Mouse (Mus musculus) forebrain, embryonic 13.5 days (tissue): Measurements from ENCODE around the gene Sema3d. TPM values are rescaled to one million over a fixed set of nuclear protein-coding genes. Genes with fewer than 3 reads are reported as not detected.

Source experiments
- ATAC-seq: fragments of 200-750 bp; cut with Nextera tagmentation; 2 replicates; pipeline ENCODE4 v1.8.0; 2017
- H3K27ac ChIP-seq: fragments of 300-500 bp; sonication (generic); 2 replicates; pipeline ENCODE4 v1.5.1; 2015; ENCODE audit warnings: inconsistent platforms, mild to moderate bottlenecking, moderate library complexity
- H3K27me3 ChIP-seq: fragments of 300-500 bp; sonication (generic); 2 replicates; pipeline ENCODE4 v1.6.1; 2015; ENCODE audit warnings: mild to moderate bottlenecking, inconsistent platforms
- H3K36me3 ChIP-seq: fragments of 300-500 bp; sonication (generic); 2 replicates; pipeline ENCODE4 v1.6.1; 2015; ENCODE audit warnings: mild to moderate bottlenecking, inconsistent platforms; ENCODE audit not compliant: poor library complexity, severe bottlenecking
- H3K4me1 ChIP-seq: fragments of 300-500 bp; sonication (generic); 2 replicates; pipeline ENCODE4 v1.6.1; 2015; ENCODE audit warnings: inconsistent platforms
- H3K4me2 ChIP-seq: fragments of 300-500 bp; sonication (generic); 2 replicates; pipeline ENCODE4 v1.6.1; 2015; ENCODE audit warnings: inconsistent platforms, mild to moderate bottlenecking, moderate library complexity
- H3K4me3 ChIP-seq: fragments of 300-500 bp; sonication (generic); 2 replicates; pipeline ENCODE4 v1.5.1; 2015; ENCODE audit warnings: mild to moderate bottlenecking, inconsistent platforms
- H3K9ac ChIP-seq: fragments of 300-500 bp; sonication (generic); 2 replicates; pipeline ENCODE4 v1.6.1; 2015; ENCODE audit warnings: mild to moderate bottlenecking, inconsistent platforms
- H3K9me3 ChIP-seq: fragments of 300-500 bp; sonication (generic); replicated peaks from 2 replicates; pipeline ENCODE4 v1.6.1; 2016; ENCODE audit warnings: inconsistent platforms
- WGBS: fragments of 180-500 bp; shearing (Covaris S2); methylation state at CpG from one replicate; pipeline ENCODE4 v1.1.7; 2015; 5-methylcytosine and 5-hydroxymethylcytosine counted together
- polyA plus RNA-seq: library from polyadenylated mRNA; unstranded; fragments of >200 nt; fragmentation: Nextera tagmentation; extraction: Ambion mirVana; gene quantifications from 2 replicates; pipeline ENCODE4 v1.2.1, GENCODE M21; 2015

Sema3d gene
- 0.58 and 0.72 TPM in 2 replicates for polyA plus RNA-seq

GRCm38 (mm10) chr5:12383133-12383959 lies at the start of gene Sema3d:
Gene Sema3d (plus strand): TSS chr5:12383385.
- no peaks in the 10 kb centered on the region for H3K9me3 ChIP-seq
- peak within 1 kb of the TSS; percentile 69 for H3K9ac ChIP-seq
- H3K4me2 ChIP-seq, result peak within 1 kb of the TSS; percentile 95
- no peaks in the 10 kb centered on the region for H3K36me3 ChIP-seq
- peak; percentile 98 for ATAC-seq
- peaks cover 11% of the 10 kb centered on the region for H3K4me1 ChIP-seq
- H3K27me3 ChIP-seq, result peaks cover 6% of the 10 kb centered on the region
- no peak within 1 kb of the TSS for H3K27ac ChIP-seq
- whole genome bisulfite sequencing, result under 1% methylated on average over 48 of the region's 49 CpGs
- peak within 1 kb of the TSS; percentile 59 for H3K4me3 ChIP-seq

- Histone ChIP-seq H3K9me3 (no peaks in the 10 kb centered on the region), H3K4me1 (no peaks in the 10 kb centered on the region), H3K4me3 (no peak overlapping the region), H3K36me3 (no peaks in the 10 kb centered on the region), H3K27me3 (no peaks in the 10 kb centered on the region), H3K9ac (no peak overlapping the region), H3K4me2 (no peak overlapping the region), H3K27ac (no peak overlapping the region)
- WGBS, result 61% methylated on average over 1 of the region's 1 CpGs
- no peak for ATAC-seq
These were observed 5.9 kb upstream of the Sema3d start for GRCm38 (mm10) chr5:12377261-12377660.

GRCm38 (mm10) chr5:12378900-12379299 lies 4.3 kb upstream of the Sema3d start:
- no peak for ATAC-seq
- Histone ChIP-seq H3K4me2 (no peak overlapping the region), H3K4me1 (peaks cover 6% of the 10 kb centered on the region), H3K4me3 (no peak overlapping the region), H3K27me3 (no peaks in the 10 kb centered on the region), H3K9ac (no peak overlapping the region), H3K27ac (no peak overlapping the region), H3K9me3 (no peaks in the 10 kb centered on the region), H3K36me3 (no peaks in the 10 kb centered on the region)
- WGBS, result 43% methylated on average over 5 of the region's 5 CpGs

GRCm38 (mm10) chr5:12382010-12382409 lies 1.2 kb upstream of the Sema3d start:
- H3K27ac ChIP-seq, result no peak overlapping the region
- peaks cover 6% of the 10 kb centered on the region for H3K27me3 ChIP-seq
- peaks cover 11% of the 10 kb centered on the region for H3K4me1 ChIP-seq
- H3K9me3 ChIP-seq, result no peaks in the 10 kb centered on the region
- 74% methylated on average over 5 of the region's 5 CpGs for WGBS
- no peak overlapping the region for H3K4me2 ChIP-seq
- H3K9ac ChIP-seq, result no peak overlapping the region
- no peak for ATAC-seq
- no peak overlapping the region for H3K4me3 ChIP-seq
- no peaks in the 10 kb centered on the region for H3K36me3 ChIP-seq

- WGBS, result under 1% methylated on average over 10 of the region's 10 CpGs
- H3K9ac ChIP-seq, result peak overlapping the region; percentile 69
- H3K9me3 ChIP-seq, result no peaks in the 10 kb centered on the region
- no peaks in the 10 kb centered on the region for H3K36me3 ChIP-seq
- peaks cover 11% of the 10 kb centered on the region for H3K4me1 ChIP-seq
- peaks cover 6% of the 10 kb centered on the region for H3K27me3 ChIP-seq
- H3K4me2 ChIP-seq, result peak overlapping the region; percentile 95
- no peak overlapping the region for H3K27ac ChIP-seq
- H3K4me3 ChIP-seq, result peak overlapping the region; percentile 59
- peak; percentile 28 for ATAC-seq
These were observed 738 bp downstream of the Sema3d start for GRCm38 (mm10) chr5:12383960-12384285.

- ATAC-seq, result no peak
- Histone ChIP-seq H3K27me3 (no peaks in the 10 kb centered on the region), H3K9me3 (no peaks in the 10 kb centered on the region), H3K9ac (no peak overlapping the region), H3K4me1 (no peaks in the 10 kb centered on the region), H3K4me2 (no peak overlapping the region), H3K36me3 (no peaks in the 10 kb centered on the region), H3K4me3 (no peak overlapping the region), H3K27ac (no peak overlapping the region)
- WGBS, result 83% methylated on average over 5 of the region's 5 CpGs
These were observed 9.5 kb downstream of the Sema3d start for GRCm38 (mm10) chr5:12392667-12393066.

GRCm38 (mm10) chr5:12399271-12399670 lies 16.1 kb downstream of the Sema3d start:
- H3K9ac ChIP-seq, result no peak overlapping the region
- no peak overlapping the region for H3K4me3 ChIP-seq
- H3K36me3 ChIP-seq, result no peaks in the 10 kb centered on the region
- 95% methylated on average over 2 of the region's 2 CpGs for WGBS
- H3K4me2 ChIP-seq, result no peak overlapping the region
- no peaks in the 10 kb centered on the region for H3K27me3 ChIP-seq
- no peak overlapping the region for H3K27ac ChIP-seq
- no peak for ATAC-seq
- H3K4me1 ChIP-seq, result no peaks in the 10 kb centered on the region
- no peaks in the 10 kb centered on the region for H3K9me3 ChIP-seq

GRCm38 (mm10) chr5:12404229-12404628 lies 21.0 kb downstream of the Sema3d start:
- Histone ChIP-seq H3K4me2 (no peak overlapping the region), H3K9ac (no peak overlapping the region), H3K4me3 (no peak overlapping the region), H3K27me3 (no peaks in the 10 kb centered on the region), H3K4me1 (no peaks in the 10 kb centered on the region), H3K9me3 (no peaks in the 10 kb centered on the region), H3K27ac (no peak overlapping the region), H3K36me3 (no peaks in the 10 kb centered on the region)
- ATAC-seq, result no peak

GRCm38 (mm10) chr5:12412595-12412994 lies 29.4 kb downstream of the Sema3d start:
- no peak overlapping the region for H3K9ac ChIP-seq
- H3K4me2 ChIP-seq, result no peak overlapping the region
- no peak overlapping the region for H3K27ac ChIP-seq
- no peaks in the 10 kb centered on the region for H3K27me3 ChIP-seq
- no peak for ATAC-seq
- H3K9me3 ChIP-seq, result no peaks in the 10 kb centered on the region
- 86% methylated on average over 3 of the region's 3 CpGs for WGBS
- no peaks in the 10 kb centered on the region for H3K36me3 ChIP-seq
- H3K4me3 ChIP-seq, result no peak overlapping the region
- no peaks in the 10 kb centered on the region for H3K4me1 ChIP-seq

- H3K27me3 ChIP-seq, result no peaks in the 10 kb centered on the region
- H3K9ac ChIP-seq, result no peak overlapping the region
- no peak overlapping the region for H3K27ac ChIP-seq
- H3K4me1 ChIP-seq, result no peaks in the 10 kb centered on the region
- no peaks in the 10 kb centered on the region for H3K36me3 ChIP-seq
- H3K4me2 ChIP-seq, result no peak overlapping the region
- no peak overlapping the region for H3K4me3 ChIP-seq
- ATAC-seq, result no peak
- H3K9me3 ChIP-seq, result no peaks in the 10 kb centered on the region
- WGBS, result 89% methylated on average over 5 of the region's 5 CpGs
These were observed 40.1 kb downstream of the Sema3d start for GRCm38 (mm10) chr5:12423264-12423663.

GRCm38 (mm10) chr5:12441737-12442136 lies 58.6 kb downstream of the Sema3d start:
- ATAC-seq, result no peak
- Histone ChIP-seq H3K27ac (no peak overlapping the region), H3K4me3 (no peak overlapping the region), H3K4me1 (no peaks in the 10 kb centered on the region), H3K9ac (no peak overlapping the region), H3K4me2 (no peak overlapping the region), H3K9me3 (no peaks in the 10 kb centered on the region), H3K27me3 (no peaks in the 10 kb centered on the region), H3K36me3 (no peaks in the 10 kb centered on the region)
- 80% methylated on average over 1 of the region's 1 CpGs for WGBS

GRCm38 (mm10) chr5:12442176-12443105 lies 59.3 kb downstream of the Sema3d start:
- no peak overlapping the region for H3K4me3 ChIP-seq
- WGBS, result 89% methylated on average over 7 of the region's 7 CpGs
- H3K4me2 ChIP-seq, result no peak overlapping the region
- no peak overlapping the region for H3K9ac ChIP-seq
- no peak overlapping the region for H3K27ac ChIP-seq
- no peaks in the 10 kb centered on the region for H3K9me3 ChIP-seq
- no peak for ATAC-seq
- H3K4me1 ChIP-seq, result no peaks in the 10 kb centered on the region
- no peaks in the 10 kb centered on the region for H3K27me3 ChIP-seq
- H3K36me3 ChIP-seq, result no peaks in the 10 kb centered on the region
